Mouse (Mus musculus): ENCODE results near the gene Ptger3. TPM values are rescaled to one million over a fixed set of nuclear protein-coding genes. Genes with fewer than 3 reads are reported as not detected.
A peak's percentile ranks its signal among the peaks of the same experiment; 100 is the strongest.

Ptger3 gene
- polyA plus RNA-seq, 1 experiment from 2014 or later, result 9.5 TPM

- WGBS, result 83% methylated on average over 6 of the region's 6 CpGs
- Histone ChIP-seq H3K27ac (no peak overlapping the region), H3K36me3 (no peaks in the 10 kb centered on the region), H3K4me3 (no peak overlapping the region), H3K9me3 (no peaks in the 10 kb centered on the region), H3K4me1 (no peaks in the 10 kb centered on the region), H3K27me3 (no peaks in the 10 kb centered on the region), H3K9ac (no peak overlapping the region), H3K4me2 (no peak overlapping the region)
- ATAC-seq (ENCODE audit: insufficient number of reproducible peaks, low FRiP score, low TSS enrichment, low read depth), result no peak
Observed at GRCm38 (mm10) chr3:157604684-157605410, 38.2 kb downstream of the Ptger3 start.

- Histone ChIP-seq H3K9me3 (no peaks in the 10 kb centered on the region), H3K27me3 (no peaks in the 10 kb centered on the region), H3K4me1 (no peaks in the 10 kb centered on the region), H3K4me3 (no peak overlapping the region), H3K27ac (no peak overlapping the region), H3K9ac (no peak overlapping the region), H3K36me3 (no peaks in the 10 kb centered on the region), H3K4me2 (no peak overlapping the region)
- no peak for ATAC-seq (ENCODE audit: insufficient number of reproducible peaks, low FRiP score, low TSS enrichment, low read depth)
Observed at GRCm38 (mm10) chr3:157605411-157605740, 38.7 kb downstream of the Ptger3 start.

GRCm38 (mm10) chr3:157613542-157613941, 46.9 kb downstream of the Ptger3 start:
- no peak for ATAC-seq (ENCODE audit: insufficient number of reproducible peaks, low FRiP score, low TSS enrichment, low read depth)
- Histone ChIP-seq H3K27me3 (peaks cover 3% of the 10 kb centered on the region; the same call in 1 of the 2 replicates), H3K9me3 (no peaks in the 10 kb centered on the region)

GRCm38 (mm10) chr3:157616949-157617348, 50.3 kb downstream of the Ptger3 start:
- no peak overlapping the region for H3K4me3 ChIP-seq
- no peaks in the 10 kb centered on the region for H3K4me1 ChIP-seq
- H3K36me3 ChIP-seq, result no peaks in the 10 kb centered on the region
- no peak overlapping the region for H3K27ac ChIP-seq
- H3K9ac ChIP-seq, result no peak overlapping the region
- no peak for ATAC-seq (ENCODE audit: insufficient number of reproducible peaks, low FRiP score, low TSS enrichment, low read depth)
- no peaks in the 10 kb centered on the region for H3K27me3 ChIP-seq
- no peaks in the 10 kb centered on the region for H3K9me3 ChIP-seq
- H3K4me2 ChIP-seq, result no peak overlapping the region

More at GRCm38 (mm10) chr3:157613542-157613941, 46.9 kb downstream of the Ptger3 start:
- H3K4me3 ChIP-seq, result no peak overlapping the region
- H3K9ac ChIP-seq, result no peak overlapping the region
- H3K4me1 ChIP-seq, result no peaks in the 10 kb centered on the region
- WGBS, result 22% methylated on average over 1 of the region's 1 CpGs
- no peaks in the 10 kb centered on the region for H3K36me3 ChIP-seq
- H3K27ac ChIP-seq, result no peak overlapping the region
- no peak overlapping the region for H3K4me2 ChIP-seq

GRCm38 (mm10) chr3:157627407-157627806, 60.7 kb downstream of the Ptger3 start:
- Histone ChIP-seq H3K36me3 (no peaks in the 10 kb centered on the region), H3K4me3 (no peak overlapping the region), H3K27me3 (no peaks in the 10 kb centered on the region), H3K9ac (no peak overlapping the region), H3K4me1 (no peaks in the 10 kb centered on the region), H3K4me2 (no peak overlapping the region), H3K9me3 (no peaks in the 10 kb centered on the region), H3K27ac (no peak overlapping the region)
- no peak for ATAC-seq (ENCODE audit: insufficient number of reproducible peaks, low FRiP score, low TSS enrichment, low read depth)
- WGBS, result 46% methylated on average over 3 of the region's 3 CpGs

- no peak overlapping the region for H3K27ac ChIP-seq
- no peak overlapping the region for H3K4me3 ChIP-seq
- H3K9me3 ChIP-seq, result no peaks in the 10 kb centered on the region
- H3K4me1 ChIP-seq, result no peaks in the 10 kb centered on the region
- no peaks in the 10 kb centered on the region for H3K27me3 ChIP-seq
- WGBS, result 63% methylated on average over 5 of the region's 5 CpGs
- no peaks in the 10 kb centered on the region for H3K36me3 ChIP-seq
- ATAC-seq (ENCODE audit: insufficient number of reproducible peaks, low FRiP score, low TSS enrichment, low read depth), result no peak
- H3K9ac ChIP-seq, result no peak overlapping the region
- no peak overlapping the region for H3K4me2 ChIP-seq
Observed at GRCm38 (mm10) chr3:157630671-157631070, 64.0 kb downstream of the Ptger3 start.

- Histone ChIP-seq H3K36me3 (no peaks in the 10 kb centered on the region), H3K4me1 (no peaks in the 10 kb centered on the region), H3K27ac (no peak overlapping the region), H3K4me3 (no peak overlapping the region), H3K27me3 (no peaks in the 10 kb centered on the region), H3K4me2 (no peak overlapping the region), H3K9ac (no peak overlapping the region), H3K9me3 (no peaks in the 10 kb centered on the region)
- 63% methylated on average over 2 of the region's 2 CpGs for WGBS
- no peak for ATAC-seq (ENCODE audit: insufficient number of reproducible peaks, low FRiP score, low TSS enrichment, low read depth)
Observed at GRCm38 (mm10) chr3:157631383-157631782, 64.7 kb downstream of the Ptger3 start.

GRCm38 (mm10) chr3:157634431-157634830, 67.7 kb downstream of the Ptger3 start:
- no peaks in the 10 kb centered on the region for H3K9me3 ChIP-seq

GRCm38 (mm10) chr3:157635713-157636112, 69.0 kb downstream of the Ptger3 start:
- H3K9ac ChIP-seq, result no peak overlapping the region
- ATAC-seq (ENCODE audit: insufficient number of reproducible peaks, low FRiP score, low TSS enrichment, low read depth), result no peak
- H3K4me1 ChIP-seq, result no peaks in the 10 kb centered on the region
- no peak overlapping the region for H3K4me2 ChIP-seq
- no peaks in the 10 kb centered on the region for H3K27me3 ChIP-seq
- no peaks in the 10 kb centered on the region for H3K36me3 ChIP-seq
- H3K27ac ChIP-seq, result no peak overlapping the region
- H3K4me3 ChIP-seq, result no peak overlapping the region
- WGBS, result 81% methylated on average over 4 of the region's 4 CpGs
- no peaks in the 10 kb centered on the region for H3K9me3 ChIP-seq

More at GRCm38 (mm10) chr3:157634431-157634830, 67.7 kb downstream of the Ptger3 start:
- Histone ChIP-seq H3K4me3 (no peak overlapping the region), H3K27me3 (no peaks in the 10 kb centered on the region), H3K27ac (no peak overlapping the region), H3K4me2 (no peak overlapping the region), H3K36me3 (no peaks in the 10 kb centered on the region), H3K9ac (no peak overlapping the region), H3K4me1 (no peaks in the 10 kb centered on the region)
- no peak for ATAC-seq (ENCODE audit: insufficient number of reproducible peaks, low FRiP score, low TSS enrichment, low read depth)
- 77% methylated on average over 3 of the region's 3 CpGs for WGBS

GRCm38 (mm10) chr3:157636887-157637286, 70.2 kb downstream of the Ptger3 start:
- Histone ChIP-seq H3K9ac (no peak overlapping the region), H3K4me1 (no peaks in the 10 kb centered on the region), H3K9me3 (no peaks in the 10 kb centered on the region), H3K4me3 (no peak overlapping the region), H3K27me3 (no peaks in the 10 kb centered on the region), H3K36me3 (no peaks in the 10 kb centered on the region), H3K4me2 (no peak overlapping the region), H3K27ac (no peak overlapping the region)
- ATAC-seq (ENCODE audit: insufficient number of reproducible peaks, low FRiP score, low TSS enrichment, low read depth), result no peak

GRCm38 (mm10) chr3:157637341-157637740, 70.6 kb downstream of the Ptger3 start:
- no peak overlapping the region for H3K4me2 ChIP-seq
- H3K27me3 ChIP-seq, result no peaks in the 10 kb centered on the region
- no peaks in the 10 kb centered on the region for H3K9me3 ChIP-seq
- H3K4me1 ChIP-seq, result no peaks in the 10 kb centered on the region
- no peaks in the 10 kb centered on the region for H3K36me3 ChIP-seq
- no peak overlapping the region for H3K27ac ChIP-seq
- no peak overlapping the region for H3K4me3 ChIP-seq
- 71% methylated on average over 2 of the region's 2 CpGs for WGBS
- ATAC-seq (ENCODE audit: insufficient number of reproducible peaks, low FRiP score, low TSS enrichment, low read depth), result no peak
- no peak overlapping the region for H3K9ac ChIP-seq

GRCm38 (mm10) chr3:157641634-157642033, 74.9 kb downstream of the Ptger3 start:
- WGBS, result 82% methylated on average over 4 of the region's 4 CpGs
- no peak overlapping the region for H3K27ac ChIP-seq

GRCm38 (mm10) chr3:157661622-157662021, 94.9 kb downstream of the Ptger3 start:
- Histone ChIP-seq H3K4me3 (no peak overlapping the region), H3K9me3 (no peaks in the 10 kb centered on the region), H3K4me2 (no peak overlapping the region), H3K9ac (no peak overlapping the region), H3K36me3 (no peaks in the 10 kb centered on the region), H3K27ac (no peak overlapping the region), H3K4me1 (no peaks in the 10 kb centered on the region), H3K27me3 (no peaks in the 10 kb centered on the region)
- 43% methylated on average over 7 of the region's 7 CpGs for WGBS
- ATAC-seq (ENCODE audit: insufficient number of reproducible peaks, low FRiP score, low TSS enrichment, low read depth), result peak; percentile 43; the same call in 1 of the 2 replicates

More at GRCm38 (mm10) chr3:157641634-157642033, 74.9 kb downstream of the Ptger3 start:
- Histone ChIP-seq H3K4me1 (no peaks in the 10 kb centered on the region), H3K36me3 (no peaks in the 10 kb centered on the region), H3K4me3 (no peak overlapping the region), H3K9ac (no peak overlapping the region), H3K4me2 (no peak overlapping the region), H3K9me3 (no peaks in the 10 kb centered on the region), H3K27me3 (no peaks in the 10 kb centered on the region)
- ATAC-seq (ENCODE audit: insufficient number of reproducible peaks, low FRiP score, low TSS enrichment, low read depth), result no peak

Measured in limb, embryonic 15.5 days (tissue).